Mouse (Mus musculus) forebrain, embryonic 14.5 days (tissue): ENCODE measurements around the gene Elof1. TPM values are rescaled to one million over a fixed set of nuclear protein-coding genes. Genes with fewer than 3 reads are reported as not detected.

Experiments used
- ATAC-seq: fragments of 200-750 bp; cut with Nextera tagmentation; 2 replicates; pipeline ENCODE4 v1.8.0; 2017; ENCODE audit warnings: mild to moderate bottlenecking, moderate library complexity
- DNase-seq: peaks from one replicate; pipeline ENCODE4 v3.0.0-alpha.2; 2015; ENCODE audit warnings: low spot score
- H3K27ac ChIP-seq: fragments of 300-500 bp; sonication (generic); 2 replicates; pipeline ENCODE4 v1.5.1; 2014; ENCODE audit warnings: low read depth, mild to moderate bottlenecking, control low read depth, low read length, moderate library complexity
- H3K27me3 ChIP-seq: fragments of 300-500 bp; sonication (generic); replicated peaks from 2 replicates; pipeline ENCODE4 v1.6.1; 2014; ENCODE audit warnings: low read length, control low read depth, mixed read lengths; ENCODE audit not compliant: control insufficient read depth, insufficient read depth
- H3K36me3 ChIP-seq: fragments of 300-500 bp; sonication (generic); 2 replicates; pipeline ENCODE4 v1.6.1; 2014; ENCODE audit warnings: low read length, control low read depth; ENCODE audit not compliant: control insufficient read depth, insufficient read depth
- H3K4me1 ChIP-seq: fragments of 300-500 bp; sonication (generic); 2 replicates; pipeline ENCODE4 v1.6.1; 2014; ENCODE audit warnings: antibody characterized with exemption, low read length, control low read depth; ENCODE audit not compliant: control insufficient read depth, insufficient read depth
- H3K4me2 ChIP-seq: fragments of 300-500 bp; sonication (generic); 2 replicates; pipeline ENCODE4 v1.6.1; 2014; ENCODE audit warnings: mild to moderate bottlenecking, control low read depth, low read length
- H3K4me3 ChIP-seq: fragments of 300-500 bp; sonication (generic); 2 replicates; pipeline ENCODE4 v1.5.1; 2014; ENCODE audit warnings: low read depth, low read length, control low read depth
- H3K9ac ChIP-seq: fragments of 300-500 bp; sonication (generic); 2 replicates; pipeline ENCODE4 v1.6.1; 2014; ENCODE audit warnings: mild to moderate bottlenecking, low read length, control low read depth, moderate library complexity
- H3K9me3 ChIP-seq: fragments of 300-500 bp; sonication (generic); replicated peaks from 2 replicates; pipeline ENCODE4 v1.6.1; 2016; ENCODE audit warnings: low read length, control low read depth, mixed read lengths; ENCODE audit not compliant: control insufficient read depth
- WGBS: fragments of 180-500 bp; shearing (Covaris S2); extraction: QIAGEN DNeasy Blood & Tissue Kit; methylation state at CpG from one replicate; pipeline ENCODE4 v1.1.7; 2014; 5-methylcytosine and 5-hydroxymethylcytosine counted together
- microRNA-seq: library from miRNA; unstranded; fragments of <30 nt; microRNA quantifications from one replicate; pipeline ENCODE4, GENCODE M21; 2016
- polyA plus RNA-seq: library from polyadenylated mRNA; unstranded; fragments of >200 nt; fragmentation: Nextera tagmentation; extraction: Ambion mirVana; gene quantifications from 2 replicates; pipeline ENCODE4 v1.2.1, GENCODE M21; 2014

Elof1 gene
- polyA plus RNA-seq, 1 experiment from 2014 or later, result 240 TPM

DNA sequence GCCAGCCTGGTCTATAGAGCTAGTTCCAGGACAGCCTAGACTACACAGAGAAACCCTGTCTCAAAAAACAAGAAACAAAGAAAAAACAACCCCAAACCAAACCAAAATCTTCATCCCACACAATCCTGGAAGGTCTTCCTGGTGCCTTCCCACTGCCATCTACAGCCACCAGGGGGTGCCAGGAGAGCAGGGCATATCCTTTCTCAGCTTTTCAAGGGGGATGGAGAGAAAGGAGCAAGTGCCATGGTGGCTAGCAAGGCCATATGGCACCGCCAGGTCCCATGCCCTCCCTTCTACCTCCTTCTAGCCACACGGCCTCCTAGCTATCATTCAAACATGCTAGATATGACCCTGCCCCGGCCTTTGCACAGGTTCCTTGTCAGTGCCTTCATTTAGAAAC lies 50.5 kb downstream of the Elof1 start:
- DNase-seq (peak; percentile 42), ATAC-seq (no peak)
- no peak overlapping the region for H3K9ac ChIP-seq
- no peak overlapping the region for H3K4me3 ChIP-seq
- H3K4me2 ChIP-seq, result no peak overlapping the region
- WGBS, result 69% methylated on average over 3 of the region's 3 CpGs
- no peak overlapping the region for H3K27ac ChIP-seq
- peaks cover 64% of the 10 kb centered on the region for H3K36me3 ChIP-seq
- H3K27me3 ChIP-seq, result no peaks in the 10 kb centered on the region
- no peaks in the 10 kb centered on the region for H3K9me3 ChIP-seq
- peaks cover 6% of the 10 kb centered on the region for H3K4me1 ChIP-seq

DNA sequence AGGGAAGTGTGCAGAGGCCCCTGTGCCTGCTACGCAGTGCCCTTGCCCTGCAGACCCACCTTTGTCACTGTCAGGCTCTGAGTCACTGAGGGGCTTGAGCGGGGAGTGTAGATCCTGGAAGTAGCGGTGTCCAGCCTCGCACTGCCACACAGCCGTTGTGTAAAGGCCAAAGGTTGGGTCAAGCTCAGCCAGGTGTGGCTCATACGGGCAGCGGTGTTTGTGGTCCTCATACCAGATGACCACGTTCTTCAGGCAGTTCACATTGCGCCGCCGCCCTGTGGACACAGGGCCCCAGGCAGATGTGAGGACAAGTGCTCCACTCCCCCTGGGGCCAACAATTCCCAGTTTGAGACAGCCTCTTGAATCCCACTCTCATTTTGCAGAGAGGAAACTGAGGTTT lies 51.3 kb downstream of the Elof1 start:
- DNase-seq (no peak), ATAC-seq (no peak)
- WGBS, result 99% methylated on average over 11 of the region's 11 CpGs
- Histone ChIP-seq H3K27ac (no peak overlapping the region), H3K9ac (no peak overlapping the region), H3K36me3 (peaks cover 72% of the 10 kb centered on the region), H3K4me1 (peaks cover 6% of the 10 kb centered on the region), H3K4me3 (no peak overlapping the region), H3K9me3 (no peaks in the 10 kb centered on the region), H3K27me3 (no peaks in the 10 kb centered on the region), H3K4me2 (no peak overlapping the region)

DNA sequence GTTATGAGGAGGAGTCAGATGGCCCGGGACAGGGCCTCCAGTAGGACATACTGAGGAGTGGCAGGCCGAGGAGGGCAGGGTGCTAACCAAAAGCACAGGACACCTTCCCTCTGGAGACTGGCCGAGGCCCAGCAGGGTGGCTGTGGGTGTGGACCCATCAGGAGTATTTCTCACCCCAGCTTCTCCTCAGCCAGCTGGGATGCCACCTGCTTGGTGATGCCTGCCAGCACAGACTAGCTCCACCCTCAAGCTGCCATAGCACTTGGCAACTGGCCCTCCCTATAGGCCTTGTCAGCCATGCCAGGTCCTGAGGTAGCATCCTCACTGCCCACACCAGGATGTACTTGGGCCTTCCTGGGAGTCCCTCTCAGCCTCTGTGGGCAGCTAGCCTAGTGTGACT lies 52.6 kb downstream of the Elof1 start:
- Histone ChIP-seq H3K4me1 (no peaks in the 10 kb centered on the region), H3K36me3 (peaks cover 77% of the 10 kb centered on the region), H3K9ac (no peak overlapping the region), H3K27ac (no peak overlapping the region), H3K27me3 (no peaks in the 10 kb centered on the region), H3K9me3 (no peaks in the 10 kb centered on the region), H3K4me2 (no peak overlapping the region), H3K4me3 (no peak overlapping the region)
- peak; percentile 65; the same call in 1 of the 2 replicates for ATAC-seq
- 91% methylated on average over 3 of the region's 3 CpGs for WGBS
- peak; percentile 66 for DNase-seq

Small RNA genes lying within 50 kb of the gene (microRNA-seq; reads per million reads assigned to microRNA genes)
- gene Mir7084, result 0.40 reads per million

Other genes with a start within 250 kb of the Elof1 start
- gene Rab3d, start 199.0 kb downstream of the Elof1 start, polyA plus RNA-seq, result 23.0 and 24.6 TPM in 2 replicates
- 3.5 and 5.3 TPM in 2 replicates for gene Ccdc159, start 189.7 kb downstream of the Elof1 start, polyA plus RNA-seq
- 49.3 and 66.0 TPM in 2 replicates for gene Tmem205, start 189.6 kb downstream of the Elof1 start, polyA plus RNA-seq
- gene Plppr2, start 180.1 kb downstream of the Elof1 start, polyA plus RNA-seq, result 47.3 and 66.7 TPM in 2 replicates
- 19.8 and 23.6 TPM in 2 replicates for gene Swsap1, start 161.4 kb downstream of the Elof1 start, polyA plus RNA-seq
- gene Epor, start 153.7 kb downstream of the Elof1 start, polyA plus RNA-seq, result 1.3 and 2.2 TPM in 2 replicates
- 1.3 TPM in 2 replicates for gene Rgl3, start 127.7 kb downstream of the Elof1 start, polyA plus RNA-seq
- gene Ccdc151, start 114.5 kb downstream of the Elof1 start, polyA plus RNA-seq, result 4.5 and 4.8 TPM in 2 replicates
- gene Prkcsh, start 114.4 kb downstream of the Elof1 start, polyA plus RNA-seq, result 57.1 and 67.9 TPM in 2 replicates
- gene Elavl3, start 65.1 kb downstream of the Elof1 start, polyA plus RNA-seq, result 88.1 and 107 TPM in 2 replicates
- not detected in 2 replicates for gene Gm49318, start 45.9 kb downstream of the Elof1 start, polyA plus RNA-seq
- gene Zfp653, start 45.8 kb downstream of the Elof1 start, polyA plus RNA-seq, result 11.3 and 13.4 TPM in 2 replicates
- gene Ecsit, start 31.7 kb downstream of the Elof1 start, polyA plus RNA-seq, result 47.2 and 56.2 TPM in 2 replicates
- 0.19 and 0.72 TPM in 2 replicates for gene Cnn1, start 18.0 kb downstream of the Elof1 start, polyA plus RNA-seq
- gene Acp5, start 18.5 kb upstream of the Elof1 start, polyA plus RNA-seq, result 0.38 and 0.42 TPM in 2 replicates
- gene Pigyl, start 39.7 kb upstream of the Elof1 start, polyA plus RNA-seq, result 93.5 and 109 TPM in 2 replicates
- gene Zfp872, start 70.9 kb upstream of the Elof1 start, polyA plus RNA-seq, result 0.13 and 0.26 TPM in 2 replicates
- 8.9 and 12.9 TPM in 2 replicates for gene Zfp809, start 108.5 kb upstream of the Elof1 start, polyA plus RNA-seq
- 14.0 and 15.3 TPM in 2 replicates for gene Zfp599, start 142.7 kb upstream of the Elof1 start, polyA plus RNA-seq
- gene Zfp810, start 190.5 kb upstream of the Elof1 start, polyA plus RNA-seq, result 24.8 and 30.4 TPM in 2 replicates